Mouse (Mus musculus) bone marrow, adult 2 months (tissue): ENCODE measurements around the gene Vmn2r105. TPM values are rescaled to one million over a fixed set of nuclear protein-coding genes. Genes with fewer than 3 reads are reported as not detected.

Experiments used
- H3K27ac ChIP-seq: fragments of 200-500 bp; 2 replicates; pipeline ENCODE4 v1.5.1; 2012; ENCODE audit warnings: low read depth, mild to moderate bottlenecking, control low read depth, inconsistent platforms, low read length; ENCODE audit not compliant: control insufficient read depth, poor library complexity, insufficient read depth
- H3K4me1 ChIP-seq: fragments of 200-500 bp; 2 replicates; pipeline ENCODE4 v1.6.1; 2011; ENCODE audit warnings: low read length; ENCODE audit not compliant: control insufficient read depth, insufficient read depth
- H3K4me3 ChIP-seq: fragments of 200-500 bp; replicated peaks from 2 replicates; pipeline ENCODE3; 2011; ENCODE audit warnings: mild to moderate bottlenecking, low read depth, low read length, control low read depth; ENCODE audit not compliant: control insufficient read depth
- CTCF ChIP-seq: fragments of 200-500 bp; IDR thresholded peaks from 2 replicates; pipeline ENCODE4 v1.5.1; 2011; ENCODE audit warnings: low read length, control low read depth; ENCODE audit not compliant: control insufficient read depth, insufficient read depth
- POLR2A ChIP-seq: fragments of 200-500 bp; IDR thresholded peaks from 2 replicates; pipeline ENCODE4 v1.6.1; 2011; ENCODE audit warnings: low read depth, mild to moderate bottlenecking, control low read depth, low read length, borderline replicate concordance; ENCODE audit not compliant: control insufficient read depth
- WGBS: fragments of 180-500 bp; shearing (Covaris S2); methylation state at CpG from one replicate; pipeline ENCODE4 v1.1.7; 2018; 5-methylcytosine and 5-hydroxymethylcytosine counted together
- polyA plus RNA-seq: library from polyadenylated mRNA; stranded (reverse); fragments of >200 nt; gene quantifications from 2 replicates; pipeline ENCODE4 v1.2.4, GENCODE M21; 2011; ENCODE audit warnings: low replicate concordance; ENCODE audit not compliant: missing spikeins, insufficient read depth, insufficient read length

The Vmn2r105 gene
- not detected in 2 replicates for polyA plus RNA-seq

GRCm38 (mm10) chr17:20234952-20235351, at the start of gene Vmn2r105:
TSS of gene Vmn2r105 (minus strand) at chr17:20235052.
- Histone ChIP-seq H3K27ac (no peak within 1 kb of the TSS), H3K4me3 (no peak within 1 kb of the TSS), H3K4me1 (no peaks in the 10 kb centered on the region)
- TF ChIP-seq CTCF: no peak
- no peak for TF ChIP-seq POLR2A
- WGBS: 54% methylated on average over 2 of the region's 2 CpGs

DNA sequence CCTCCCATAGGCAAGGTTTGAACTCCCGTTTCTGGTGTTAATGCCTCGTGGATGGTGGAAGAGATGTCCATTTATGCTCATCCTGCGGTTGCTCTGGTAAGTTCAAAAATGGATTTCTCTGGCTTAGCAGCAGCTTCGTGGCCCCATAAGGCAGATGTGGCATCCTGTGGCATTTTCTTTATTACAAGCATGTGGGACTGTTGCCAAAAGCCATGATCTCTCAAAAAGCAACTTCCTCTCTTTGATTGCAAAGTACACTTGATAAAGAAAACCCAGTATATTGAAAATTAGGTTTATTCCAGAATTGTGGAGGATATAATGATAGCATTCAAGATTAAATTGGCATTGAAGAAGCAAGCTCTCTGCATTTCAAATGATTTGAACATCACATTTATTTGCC, 20.7 kb upstream of the Vmn2r105 start:
- WGBS: 58% methylated on average over 4 of the region's 4 CpGs
- Histone ChIP-seq H3K4me1 (no peaks in the 10 kb centered on the region), H3K4me3 (no peak overlapping the region), H3K27ac (no peak overlapping the region)
- TF ChIP-seq CTCF (no peak), POLR2A (no peak)

GRCm38 (mm10) chr17:20182997-20183396, 51.9 kb downstream of the Vmn2r105 start, which contains the start of gene Fpr-rs6:
TSS of gene Fpr-rs6 (minus strand) at chr17:20183097.
- Histone ChIP-seq H3K27ac (no peak within 1 kb of the TSS), H3K4me1 (no peaks in the 10 kb centered on the region), H3K4me3 (no peak within 1 kb of the TSS)
- TF ChIP-seq CTCF (no peak), POLR2A (no peak)

Other genes starting within 250 kb of the Vmn2r105 start
- gene Vmn2r104, start 186.7 kb downstream of the Vmn2r105 start, polyA plus RNA-seq: not detected in 2 replicates
- not detected in 2 replicates for gene Fpr-rs7, start 120.8 kb downstream of the Vmn2r105 start, polyA plus RNA-seq
- gene Fpr-rs6, start 52.0 kb downstream of the Vmn2r105 start, polyA plus RNA-seq: not detected in 2 replicates
- gene Vmn2r106, start 50.5 kb upstream of the Vmn2r105 start, polyA plus RNA-seq: not detected in 2 replicates
- not detected in 2 replicates for gene Vmn2r107, start 110.2 kb upstream of the Vmn2r105 start, polyA plus RNA-seq
- not detected in 2 replicates for gene Vmn1r224, start 179.1 kb upstream of the Vmn2r105 start, polyA plus RNA-seq
- not detected in 2 replicates for gene Vmn2r108, start 246.3 kb upstream of the Vmn2r105 start, polyA plus RNA-seq